Mouse (Mus musculus): ENCODE results near the gene Pim3.

DNA sequence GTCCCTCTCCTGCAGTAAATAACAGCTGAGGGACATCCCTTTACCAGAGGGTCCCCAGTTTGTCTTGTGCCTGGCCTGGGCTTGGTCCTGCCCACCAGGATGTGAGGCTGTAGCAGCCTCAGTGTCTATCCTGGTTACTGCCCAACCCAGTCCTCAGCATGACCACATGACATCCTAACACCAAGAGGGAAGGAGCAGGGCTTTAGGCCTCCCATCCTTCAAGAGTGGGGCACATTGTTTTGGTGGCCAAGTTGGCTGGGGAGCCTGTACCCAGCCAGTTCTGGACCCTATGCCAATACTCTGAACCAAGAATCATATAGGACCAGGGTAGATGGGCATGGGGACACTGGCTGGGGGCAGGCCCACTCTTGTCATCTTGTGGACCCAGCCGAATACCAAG is 13.3 kb upstream of the Pim3 start:
- TF ChIP-seq CTCF (IDR thresholded peaks at IDR 0.05 in 2 of 3, conservative IDR thresholded peaks at IDR 0.05 in 1 of 3; ENCODE audit: control insufficient read depth in 1 of 3, insufficient read depth in 1 of 3, low read depth in 2 of 3, low read length in 3 of 3, poor library complexity in 1 of 3, severe bottlenecking in 1 of 3), result no peak
- TF ChIP-seq MAX (IDR thresholded peaks at IDR 0.05; ENCODE audit: low read length), result no peak
- no peak for TF ChIP-seq ETS1 (IDR thresholded peaks at IDR 0.05; ENCODE audit: low read depth, low read length)
- no peak for TF ChIP-seq POLR2A (IDR thresholded peaks at IDR 0.05; ENCODE audit: control insufficient read depth in 1 of 2, insufficient read depth in 1 of 2, low read depth in 1 of 2, low read length in 2 of 2, poor library complexity in 1 of 2)
- TF ChIP-seq CHD2 (IDR thresholded peaks at IDR 0.05; ENCODE audit: low read length), result no peak
- TF ChIP-seq GATA1 (IDR thresholded peaks at IDR 0.05; ENCODE audit: low read depth, low read length), result no peak
- no peak for TF ChIP-seq MAZ (IDR thresholded peaks at IDR 0.05; ENCODE audit: low read depth, low read length)
- no peak for TF ChIP-seq UBTF (IDR thresholded peaks at IDR 0.05; ENCODE audit: borderline replicate concordance, insufficient read depth, low read depth, low read length)
- no peak for TF ChIP-seq ZKSCAN1 (IDR thresholded peaks at IDR 0.05; ENCODE audit: low read depth, low read length)
- TF ChIP-seq TBP (IDR thresholded peaks at IDR 0.05; ENCODE audit: low read depth, low read length), result no peak
- TF ChIP-seq USF1 (IDR thresholded peaks at IDR 0.05; ENCODE audit: low read depth, low read length), result no peak
- no peak for TF ChIP-seq KAT2A (conservative IDR thresholded peaks at IDR 0.05; ENCODE audit: low read depth, low read length)
- TF ChIP-seq RCOR1 (IDR thresholded peaks at IDR 0.05; ENCODE audit: low read depth, low read length), result no peak

Measured in MEL (cell line).